Mouse (Mus musculus) heart, postnatal 14 days (tissue): ENCODE data around the gene Mob4. TPM values are rescaled to one million over a fixed set of nuclear protein-coding genes. Genes with fewer than 3 reads are reported as not detected.

ENCODE experiments used
- DNase-seq, 2 experiments: peaks; one replicate each; pipeline ENCODE4 v3.0.0; 2021 to 2022
- intact Hi-C: fragments of 180-260 bp; cut with DNase I; formaldehyde crosslinking; loops from one replicate; pipeline ENCODE4 v1.15.1; 2025
- total RNA-seq, 2 experiments: library from RNA; stranded (reverse); gene quantifications; 2 replicates each; pipeline ENCODE4 v1.2.3; 2021

Mob4 gene
- total RNA-seq, 2 experiments from 2014 or later = 36.6 to 38.2 TPM

DNA sequence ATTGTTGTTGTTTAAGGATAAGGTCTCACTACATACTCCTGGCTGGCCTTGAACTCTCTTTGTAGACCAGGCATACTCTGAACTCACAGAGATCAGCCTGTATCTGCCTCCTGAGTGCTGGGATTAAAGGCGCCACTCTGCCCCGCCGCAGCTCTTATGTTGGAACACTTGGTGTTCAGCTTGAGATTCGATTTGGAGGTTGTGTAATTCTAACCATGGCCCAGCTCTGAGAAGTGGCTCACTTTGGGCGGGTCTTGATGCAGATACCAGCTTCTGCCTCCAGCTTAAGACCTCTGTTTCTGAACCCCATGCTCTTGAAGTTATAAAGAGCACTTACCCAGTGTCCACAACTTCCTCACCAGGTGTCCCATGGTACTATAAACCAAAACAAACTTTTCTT is 1.3 kb upstream of the Mob4 start:
- DNase-seq = no peak
- intact Hi-C loops = loop anchor here (2.0 kb wide), 2 partner anchors 43 to 107 kb away; partner anchors contain the start of gene Mars2

GRCm38 (mm10) chr1:55130190-55130916 is 678 bp upstream of the Mob4 start:
- intact Hi-C loops = loop anchor here (2.0 kb wide), 2 partner anchors 44 to 106 kb away; partner anchors contain the start of gene Mars2
- no peak for DNase-seq

DNA sequence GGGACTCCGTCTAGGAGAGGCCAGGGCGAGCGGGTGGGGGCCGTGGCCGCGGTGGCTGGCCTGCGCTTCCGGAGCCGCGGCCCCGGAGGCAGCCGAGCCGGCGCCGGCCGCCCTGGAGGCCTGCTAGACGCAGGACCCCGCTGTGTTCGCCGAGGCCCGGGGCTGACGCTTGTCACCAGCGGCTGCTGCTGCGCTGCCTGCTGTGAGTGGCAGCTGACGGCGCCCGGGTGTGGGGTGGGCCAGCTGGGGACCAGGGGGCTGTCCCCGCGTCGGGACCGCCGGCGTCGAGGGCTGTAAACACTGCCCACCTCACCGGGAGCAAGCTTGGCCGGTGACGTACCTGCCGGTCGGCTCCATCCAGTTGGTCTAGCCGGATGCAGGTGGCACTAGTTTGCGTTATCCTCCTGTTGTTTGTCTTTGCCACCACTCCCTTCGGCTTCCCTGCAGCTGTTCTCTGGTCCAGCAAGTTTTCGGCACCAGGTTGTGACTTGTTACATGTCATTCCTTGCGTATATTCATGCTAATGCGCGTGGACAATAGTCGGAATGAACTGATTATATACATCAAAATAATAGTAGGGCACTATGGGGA is 488 bp downstream of the Mob4 start:
- intact Hi-C loops = loop anchor here (2.0 kb wide), 2 partner anchors 45 to 105 kb away; partner anchors contain the start of gene Mars2
- DNase-seq = no peak

DNA sequence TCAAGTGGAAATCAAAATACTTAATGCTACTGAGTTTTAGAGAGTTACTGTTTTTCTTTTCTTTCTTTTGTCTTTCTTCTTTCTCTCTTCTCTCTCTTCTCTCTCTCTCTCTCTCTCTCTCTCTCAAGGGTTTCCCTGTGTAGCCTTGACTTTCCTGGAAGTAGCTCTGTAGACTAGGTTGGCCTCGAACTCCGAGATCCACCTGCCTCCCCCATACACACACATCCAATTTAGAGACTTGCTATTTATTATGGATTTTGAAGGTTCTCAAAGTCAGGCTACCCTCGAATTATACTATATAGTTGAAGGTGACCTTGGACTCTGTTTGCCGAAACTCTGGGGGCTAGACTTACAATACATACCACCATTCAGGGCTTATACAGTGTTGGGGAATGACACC is 1.3 kb downstream of the Mob4 start:
- intact Hi-C loops = no loop called here
- DNase-seq = no peak

DNA sequence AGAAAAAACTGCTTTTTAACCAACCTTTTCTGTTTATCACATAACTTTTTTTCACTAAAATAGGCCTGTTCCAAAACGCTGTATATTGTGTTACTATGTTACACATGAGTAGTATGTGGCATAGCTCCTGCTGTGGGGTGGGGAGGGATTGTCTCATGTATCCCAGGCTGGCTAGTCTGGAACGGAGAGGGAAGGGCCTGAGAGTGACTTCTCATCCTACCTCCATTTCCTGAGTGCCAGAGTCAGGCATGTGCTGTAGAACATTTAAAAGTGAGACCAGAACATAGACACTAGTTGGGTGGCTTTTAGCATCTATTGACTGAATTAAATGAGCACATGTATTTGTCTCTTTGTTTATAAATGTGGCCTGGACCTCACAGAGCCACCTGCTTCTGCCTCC is 2.1 kb downstream of the Mob4 start:
- intact Hi-C loops = no loop called here
- DNase-seq = no peak

DNA sequence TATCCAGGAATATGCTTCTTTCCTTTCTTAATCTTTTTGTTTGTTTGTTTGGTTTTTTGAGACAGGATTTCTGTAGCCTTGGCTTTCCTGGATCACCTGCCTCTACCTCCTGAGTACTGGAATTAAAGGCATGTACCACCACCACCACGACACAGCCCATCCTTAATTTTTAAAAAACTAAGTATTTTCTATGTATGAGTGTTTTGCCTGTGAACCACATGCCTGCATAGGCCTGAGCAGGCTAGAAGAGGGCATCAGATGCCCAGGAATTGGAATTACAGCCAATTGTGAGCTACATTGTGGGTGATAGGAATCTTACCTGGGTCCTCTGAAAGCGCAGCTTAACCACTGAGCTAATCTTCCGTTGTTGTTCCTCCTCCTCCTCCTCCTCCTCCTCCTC is 3.3 kb downstream of the Mob4 start:
- intact Hi-C loops = no loop called here
- no peak for DNase-seq

DNA sequence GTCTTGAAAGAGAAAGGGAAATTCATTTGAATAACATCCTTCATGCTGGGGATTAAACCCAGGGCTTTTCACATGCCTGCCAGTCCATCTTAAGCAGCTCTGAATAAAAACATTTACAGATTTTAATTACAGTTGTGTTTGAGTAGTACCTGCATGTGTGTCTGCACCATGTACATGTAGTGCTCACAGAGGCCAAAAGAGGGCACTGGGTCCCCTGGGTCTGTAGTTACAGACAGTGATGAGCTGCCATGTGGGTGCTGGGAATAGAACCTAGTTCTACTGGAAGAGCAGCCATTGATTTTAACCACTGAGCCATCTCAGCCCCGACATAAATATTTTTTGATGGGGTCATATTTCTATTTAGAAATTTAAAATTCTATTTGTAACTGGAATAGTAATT is 4.8 kb downstream of the Mob4 start:
- intact Hi-C loops = no loop called here
- DNase-seq = no peak

- intact Hi-C loops = no loop called here
- DNase-seq = no peak
Observed at GRCm38 (mm10) chr1:55144338-55144737, 13.3 kb downstream of the Mob4 start.

DNA sequence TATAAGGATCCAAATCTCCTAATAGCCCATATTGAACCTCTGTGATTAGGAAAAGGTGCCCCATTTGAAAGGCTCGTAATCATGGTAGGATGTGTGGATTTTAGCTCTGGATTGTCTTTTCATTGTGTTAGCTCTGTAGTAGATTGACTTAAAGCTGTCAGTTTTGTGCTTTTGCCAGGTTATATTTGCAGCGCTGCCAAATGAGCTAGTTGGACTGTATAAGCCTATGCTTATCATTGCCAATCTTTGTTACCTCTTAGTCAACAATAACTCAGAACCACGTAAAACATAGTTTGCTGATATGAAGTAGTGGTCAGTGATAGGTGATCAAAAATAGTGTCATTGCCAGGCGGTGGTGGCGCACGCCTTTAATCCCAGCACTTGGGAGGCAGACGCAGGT is 14.5 kb downstream of the Mob4 start:
- no peak for DNase-seq
- intact Hi-C loops = no loop called here

DNA sequence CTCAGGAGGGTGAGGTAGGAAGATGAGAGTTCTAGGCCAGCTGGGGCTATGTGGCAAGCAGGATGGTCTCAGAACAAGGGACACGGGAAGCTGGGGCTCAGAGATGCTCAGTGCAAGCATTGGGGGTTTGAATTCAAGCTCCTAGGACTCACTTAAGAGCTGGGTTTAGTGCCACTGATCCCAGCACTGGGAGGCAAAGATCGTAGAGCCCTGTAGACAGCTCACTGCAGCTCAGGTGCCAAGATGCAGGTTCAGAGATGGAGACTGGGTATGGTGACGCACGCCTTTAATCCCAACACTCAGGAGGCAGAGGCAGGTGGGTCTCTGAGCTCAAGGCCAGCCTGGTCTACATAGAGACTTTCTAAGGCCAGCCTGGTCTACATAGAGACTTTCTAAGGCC is 26.3 kb downstream of the Mob4 start:
- intact Hi-C loops = no loop called here
- DNase-seq = no peak

- intact Hi-C loops = no loop called here
- no peak for DNase-seq
Observed at GRCm38 (mm10) chr1:55158211-55158610, 27.2 kb downstream of the Mob4 start.

GRCm38 (mm10) chr1:55158821-55159220 is 27.8 kb downstream of the Mob4 start:
- no peak for DNase-seq
- intact Hi-C loops = no loop called here

DNA sequence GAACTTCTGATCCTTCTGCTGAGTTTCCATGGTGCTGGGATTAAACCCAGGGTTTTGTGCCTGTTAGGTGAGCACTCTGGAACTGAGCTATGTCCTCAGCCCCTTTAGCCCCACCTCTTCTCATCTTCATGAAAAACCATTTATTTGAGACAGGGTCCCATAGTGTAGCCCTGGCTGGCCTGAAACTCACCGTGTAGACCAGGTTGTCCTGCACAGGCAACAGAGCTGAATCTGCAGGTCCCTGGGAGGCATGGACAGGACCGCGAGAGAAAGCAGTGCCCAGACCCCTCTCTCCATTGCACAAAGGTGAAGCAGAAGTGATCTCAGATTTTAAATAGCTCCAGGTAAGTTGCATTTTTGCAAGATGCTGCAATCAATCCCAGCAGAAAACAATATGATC is 29.2 kb downstream of the Mob4 start:
- DNase-seq = no peak
- intact Hi-C loops = loop anchor here (10.0 kb wide), 1 partner anchor 165 kb away; no protein-coding TSS in a partner anchor

DNA sequence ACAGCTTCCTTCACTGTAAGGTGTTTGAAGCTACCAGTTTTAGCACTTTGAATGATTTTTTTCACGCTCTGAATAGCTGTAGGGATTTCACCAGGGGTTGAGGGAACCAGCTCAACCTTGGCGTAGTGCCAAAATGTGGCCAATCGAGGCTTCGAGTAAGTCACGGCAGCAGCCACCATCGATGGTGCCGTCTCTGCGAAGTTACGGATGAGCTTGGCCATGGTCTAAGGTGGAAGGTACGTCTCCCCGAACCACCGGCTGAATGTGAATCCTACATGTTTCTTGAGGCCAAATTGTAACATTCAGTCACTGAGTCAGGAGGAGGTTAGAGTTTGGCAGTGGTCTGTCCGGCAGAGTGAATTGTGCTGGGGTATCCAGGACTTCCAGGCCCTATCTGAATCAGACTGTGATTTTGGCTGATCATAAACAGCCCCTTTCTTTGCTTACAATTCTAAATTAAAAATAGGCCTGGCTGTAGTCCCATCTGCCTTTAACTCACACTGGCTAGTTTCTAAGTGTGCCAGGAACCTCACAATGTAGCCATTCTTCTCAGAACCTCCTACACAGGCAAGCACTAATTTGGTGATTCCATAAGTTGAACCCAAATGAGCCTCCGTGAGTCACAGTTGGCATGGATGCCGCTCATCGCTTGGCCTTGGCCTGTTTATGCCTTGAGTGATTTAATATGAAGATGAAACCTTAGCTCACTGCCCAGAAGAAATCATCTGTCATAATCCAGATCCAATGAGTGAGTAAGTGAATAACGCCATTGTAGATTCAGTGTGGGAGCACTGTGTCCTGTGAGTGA is 30.0 kb downstream of the Mob4 start:
- DNase-seq = no peak

GRCm38 (mm10) chr1:55161895-55162294 is 30.9 kb downstream of the Mob4 start:
- intact Hi-C loops = loop anchor here (10.0 kb wide), 1 partner anchor 167 kb away; no protein-coding TSS in a partner anchor
- DNase-seq = peak in 1 of 2 experiments; percentile 16

More for the DNA sequence above, 30.0 kb downstream of the Mob4 start:
- intact Hi-C loops = loop anchor here (10.0 kb wide), 1 partner anchor 166 kb away; no protein-coding TSS in a partner anchor

DNA sequence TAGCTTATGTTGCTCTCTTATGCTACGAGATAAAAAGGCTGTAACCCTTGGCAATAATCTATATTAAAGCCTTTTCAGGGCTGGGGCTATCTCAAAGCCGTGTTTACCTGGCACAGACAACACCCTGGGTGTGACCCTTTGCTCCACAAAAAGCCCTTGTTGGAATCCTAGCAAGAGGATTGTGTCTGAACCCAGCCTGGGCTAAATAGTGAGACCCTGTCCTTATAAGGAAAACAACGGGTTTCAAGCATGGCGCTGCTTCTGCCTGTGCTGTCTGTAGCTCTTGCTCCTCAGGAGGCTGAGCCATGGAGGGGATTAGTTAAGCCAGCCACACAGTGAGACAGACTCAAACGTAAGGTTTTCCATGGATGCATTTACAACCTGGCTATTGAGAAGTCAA is 31.8 kb downstream of the Mob4 start:
- no peak for DNase-seq
- intact Hi-C loops = loop anchor here (10.0 kb wide), 1 partner anchor 168 kb away; no protein-coding TSS in a partner anchor

DNA sequence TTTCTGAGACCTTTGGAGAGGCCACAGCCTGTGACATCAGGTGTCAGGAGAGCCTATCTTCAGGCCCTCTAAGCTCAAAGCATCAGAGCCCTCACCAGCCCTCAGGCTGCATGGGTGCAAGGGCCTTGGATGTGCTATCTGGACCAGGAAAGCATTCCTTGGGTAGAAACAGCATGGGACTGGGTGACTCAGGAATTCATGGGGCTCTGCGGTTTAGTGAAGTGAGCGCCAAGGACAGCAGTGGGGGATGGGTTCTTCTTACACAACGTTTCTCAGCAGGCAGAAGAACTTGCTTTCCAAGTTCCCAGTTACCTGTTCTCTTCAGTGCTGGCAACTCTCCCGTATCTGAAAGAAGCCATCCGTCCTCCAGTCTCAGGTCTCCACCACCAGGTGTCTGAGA is 33.0 kb downstream of the Mob4 start:
- intact Hi-C loops = loop anchor here (10.0 kb wide), 1 partner anchor 169 kb away; no protein-coding TSS in a partner anchor
- DNase-seq = no peak

GRCm38 (mm10) chr1:55167560-55167959 is 36.5 kb downstream of the Mob4 start:
- DNase-seq = no peak
- intact Hi-C loops = loop anchor here (10.0 kb wide), 1 partner anchor 173 kb away; no protein-coding TSS in a partner anchor

DNA sequence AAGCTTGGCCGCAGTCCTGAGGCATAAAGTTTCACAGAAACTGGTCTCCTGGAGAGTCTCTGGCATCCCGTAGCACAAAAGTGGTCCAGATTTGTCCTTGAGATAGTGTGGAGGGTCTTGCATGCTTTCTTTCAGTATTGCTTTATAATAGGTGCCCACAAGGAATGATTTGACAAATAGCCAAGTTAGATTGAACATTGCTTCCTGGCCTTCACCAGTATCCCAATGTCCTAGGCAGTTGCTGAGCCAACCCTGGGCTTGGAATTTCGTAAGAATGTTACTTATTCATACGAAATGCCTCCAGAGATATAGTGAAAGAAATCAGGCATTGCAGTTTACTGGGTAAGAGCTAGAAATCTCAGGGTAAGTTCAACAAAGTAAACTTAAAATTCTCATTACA is 37.6 kb downstream of the Mob4 start:
- intact Hi-C loops = loop anchor here (10.0 kb wide), 1 partner anchor 174 kb away; no protein-coding TSS in a partner anchor

GRCm38 (mm10) chr1:55171361-55172325 is 40.6 kb downstream of the Mob4 start:
- DNase-seq = no peak
- intact Hi-C loops = no loop called here

More for the DNA sequence above, 37.6 kb downstream of the Mob4 start:
- DNase-seq = no peak
